Mouse (Mus musculus) megakaryocyte-erythroid progenitor cell, adult 5 weeks (primary cell): ENCODE results near the gene Vmn2r21. TPM values are rescaled to one million over a fixed set of nuclear protein-coding genes. Genes with fewer than 3 reads are reported as not detected.

Experiments
- polyA plus RNA-seq: library from polyadenylated mRNA; stranded (reverse); fragments of >175 nt; gene quantifications from 2 replicates; pipeline ENCODE4 v1.2.3, GENCODE M21; 2012

The Vmn2r21 gene
- polyA plus RNA-seq, result not detected in 2 replicates

GRCm38 (mm10) chr6:123533306-123533705 is at the start of gene Vmn2r21:
TSS of gene Vmn2r21 (minus strand) at chr6:123533406.

Other genes starting within 250 kb of the Vmn2r21 start
- 0.65 and 1.3 TPM in 2 replicates for gene Clec4e, start 243.5 kb downstream of the Vmn2r21 start, polyA plus RNA-seq
- gene Vmn2r19, start 225.1 kb downstream of the Vmn2r21 start, polyA plus RNA-seq, result not detected in 2 replicates
- not detected in 2 replicates for gene Vmn2r20, start 115.3 kb downstream of the Vmn2r21 start, polyA plus RNA-seq
- gene Vmn2r22, start 117.3 kb upstream of the Vmn2r21 start, polyA plus RNA-seq, result 0.01 TPM in 1 of 2 replicates, not detected in the other
- gene Vmn2r23, start 169.3 kb upstream of the Vmn2r21 start, polyA plus RNA-seq, result 0.02 TPM in 1 of 2 replicates, not detected in the other
- gene Vmn2r24, start 245.5 kb upstream of the Vmn2r21 start, polyA plus RNA-seq, result 0.01 TPM in 1 of 2 replicates, not detected in the other